8 mouse cellular contexts compared by ENCODE assay signal in genomic region chr9:59567111-59567510, GRCm38 (mm10). TPM values are rescaled to one million over a fixed set of nuclear protein-coding genes. Genes with fewer than 3 reads are reported as not detected.
A peak's percentile ranks its signal among the peaks of the same experiment; 100 is the strongest.
DNase-seq lines count a peak whose midpoint lies in the region; ATAC-seq and TF ChIP-seq lines count a peak whose summit lies in the region.

No protein-coding gene starts in this region.

- no peaks in the 10 kb centered on the region for H3K4me1 ChIP-seq in ES-Bruce4 (ENCODE audit: control insufficient read depth, insufficient read depth, low read length)
- no peaks in the 10 kb centered on the region for H3K4me1 ChIP-seq in heart, embryonic 16.5 days (ENCODE audit: control insufficient read depth, insufficient read depth, low read length)

- H3K9me3 ChIP-seq in ES-Bruce4 (replicated peaks; ENCODE audit: control insufficient read depth, insufficient read depth, low read length, poor library complexity, severe bottlenecking): no peaks in the 10 kb centered on the region
- no peaks in the 10 kb centered on the region for H3K9me3 ChIP-seq in heart, embryonic 16.5 days (replicated peaks; ENCODE audit: control insufficient read depth, low read length)

- peaks cover 3% of the 10 kb centered on the region for H3K27me3 ChIP-seq in ES-Bruce4 (ENCODE audit: control insufficient read depth, insufficient read depth, low read length, poor library complexity, severe bottlenecking)
- no peaks in the 10 kb centered on the region for H3K27me3 ChIP-seq in heart, embryonic 16.5 days (ENCODE audit: control insufficient read depth, insufficient read depth, low read length)

- H3K36me3 ChIP-seq in ES-Bruce4 (ENCODE audit: control insufficient read depth, insufficient read depth, low read length, poor library complexity, severe bottlenecking): peaks cover 8% of the 10 kb centered on the region
- H3K36me3 ChIP-seq in heart, embryonic 16.5 days (ENCODE audit: control insufficient read depth, insufficient read depth): peaks cover 2% of the 10 kb centered on the region; the same call in 1 of the 2 replicates

- WGBS in heart, embryonic 16.5 days: 23% methylated on average over 6 of the region's 6 CpGs

- H3K9ac ChIP-seq in ES-Bruce4 (ENCODE audit: low read depth, poor library complexity, severe bottlenecking): no peak overlapping the region
- no peak overlapping the region for H3K9ac ChIP-seq in heart, embryonic 16.5 days (ENCODE audit: low read length)

- H3K4me2 ChIP-seq in heart, embryonic 16.5 days (ENCODE audit: low read depth, low read length): no peak overlapping the region

- TF ChIP-seq EP300 in ES-Bruce4 (IDR thresholded peaks at IDR 0.05; ENCODE audit: insufficient read depth, low read depth, low read length): no peak

- peak; percentile 80 for DNase-seq in embryo, embryonic 10.5 days (ENCODE audit: low spot score)
- DNase-seq in kidney, postnatal 14 days: peak; percentile 75
- DNase-seq in lung, postnatal 10 days: peak; percentile 77
- peak; percentile 84 for DNase-seq in retina, embryonic 14.5 days (ENCODE audit: low spot score)

- peak; percentile 78 for TF ChIP-seq CTCF in ES-Bruce4 (IDR thresholded peaks at IDR 0.05; ENCODE audit: low read depth, low read length)

- H3K4me3 ChIP-seq in ES-Bruce4 (ENCODE audit: low read depth, low read length): no peak overlapping the region
- H3K4me3 ChIP-seq in heart, embryonic 16.5 days (ENCODE audit: low read length): no peak overlapping the region

- no peak overlapping the region for H3K27ac ChIP-seq in ES-Bruce4 (ENCODE audit: insufficient read depth, low read length)
- no peak overlapping the region for H3K27ac ChIP-seq in heart, embryonic 16.5 days (ENCODE audit: low read length)

- TF ChIP-seq POLR2A in ES-Bruce4 (IDR thresholded peaks at IDR 0.05; ENCODE audit: insufficient read depth, low read length): no peak

- peak; percentile 32 for ATAC-seq in activated CD4-positive, CD25-positive, alpha-beta regulatory T cell, adult 4 months
- ATAC-seq in heart, embryonic 16.5 days (replicated peaks; ENCODE audit: extremely low read depth, insufficient read depth, low FRiP score): peak; percentile 60; the same call in 1 of the 2 replicates
- ATAC-seq in erythroblast, adult 5-6 weeks (replicated peaks; ENCODE audit: low FRiP score, poor library complexity, severe bottlenecking): no peak

RNA-seq across cellular contexts. Expression of gene Celf6, which starts 10.6 kb away (rescaled TPM):
- 0.64 TPM in 1 of 2 replicates, not detected in the other for polyA plus RNA-seq in ES-Bruce4 (2011; ENCODE audit: insufficient read depth, insufficient read length, low read depth, missing spikeins)
- polyA plus RNA-seq in activated CD4-positive, CD25-positive, alpha-beta regulatory T cell, adult 4 months (2017; shearing (Covaris generic)): not detected
- 0.17 and 0.35 TPM in 2 replicates for polyA plus RNA-seq in heart, embryonic 16.5 days (2015; fragmentation: Nextera tagmentation; extraction: Ambion mirVana)
- not detected in 2 replicates for total RNA-seq in erythroblast, adult 5-6 weeks (2015; ENCODE audit: low replicate concordance)
- not detected in 2 replicates for total RNA-seq in erythroblast, adult 5-6 weeks (2017; ENCODE audit: low replicate concordance)

RNA-seq across cellular contexts. Expression of gene Tmem202, which starts 27.5 kb away (rescaled TPM):
- not detected in 2 replicates for polyA plus RNA-seq in ES-Bruce4 (2011; ENCODE audit: insufficient read depth, insufficient read length, low read depth, missing spikeins)
- polyA plus RNA-seq in activated CD4-positive, CD25-positive, alpha-beta regulatory T cell, adult 4 months (2017; shearing (Covaris generic)): not detected
- 0.27 and 0.34 TPM in 2 replicates for polyA plus RNA-seq in heart, embryonic 16.5 days (2015; fragmentation: Nextera tagmentation; extraction: Ambion mirVana)
- not detected in 2 replicates for total RNA-seq in erythroblast, adult 5-6 weeks (2015; ENCODE audit: low replicate concordance)
- total RNA-seq in erythroblast, adult 5-6 weeks (2017; ENCODE audit: low replicate concordance): not detected in 2 replicates

RNA-seq across cellular contexts. Expression of gene Hexa, which starts 27.8 kb away (rescaled TPM):
- polyA plus RNA-seq in ES-Bruce4 (2011; ENCODE audit: insufficient read depth, insufficient read length, low read depth, missing spikeins): 75.6 and 81.1 TPM in 2 replicates
- 10 to 100 TPM; 25.8 to 32.0 TPM for polyA plus RNA-seq in activated CD4-positive, CD25-positive, alpha-beta regulatory T cell, adult 4 months (2017; shearing (Covaris generic))
- polyA plus RNA-seq in heart, embryonic 16.5 days (2015; fragmentation: Nextera tagmentation; extraction: Ambion mirVana): 66.2 and 76.3 TPM in 2 replicates
- total RNA-seq in erythroblast, adult 5-6 weeks (2015; ENCODE audit: low replicate concordance): 24.2 and 25.7 TPM in 2 replicates
- 36.8 and 52.1 TPM in 2 replicates for total RNA-seq in erythroblast, adult 5-6 weeks (2017; ENCODE audit: low replicate concordance)

RNA-seq across cellular contexts. Expression of gene Parp6, which starts 50.0 kb away (rescaled TPM):
- 28.3 and 30.9 TPM in 2 replicates for polyA plus RNA-seq in ES-Bruce4 (2011; ENCODE audit: insufficient read depth, insufficient read length, low read depth, missing spikeins)
- 10 to 100 TPM; 28.2 to 31.0 TPM for polyA plus RNA-seq in activated CD4-positive, CD25-positive, alpha-beta regulatory T cell, adult 4 months (2017; shearing (Covaris generic))
- 21.1 and 24.1 TPM in 2 replicates for polyA plus RNA-seq in heart, embryonic 16.5 days (2015; fragmentation: Nextera tagmentation; extraction: Ambion mirVana)
- 3.1 and 5.4 TPM in 2 replicates for total RNA-seq in erythroblast, adult 5-6 weeks (2015; ENCODE audit: low replicate concordance)
- total RNA-seq in erythroblast, adult 5-6 weeks (2017; ENCODE audit: low replicate concordance): 1.3 and 1.8 TPM in 2 replicates
